ENCODE assay signal across 10 mouse cellular contexts in the genomic region with DNA sequence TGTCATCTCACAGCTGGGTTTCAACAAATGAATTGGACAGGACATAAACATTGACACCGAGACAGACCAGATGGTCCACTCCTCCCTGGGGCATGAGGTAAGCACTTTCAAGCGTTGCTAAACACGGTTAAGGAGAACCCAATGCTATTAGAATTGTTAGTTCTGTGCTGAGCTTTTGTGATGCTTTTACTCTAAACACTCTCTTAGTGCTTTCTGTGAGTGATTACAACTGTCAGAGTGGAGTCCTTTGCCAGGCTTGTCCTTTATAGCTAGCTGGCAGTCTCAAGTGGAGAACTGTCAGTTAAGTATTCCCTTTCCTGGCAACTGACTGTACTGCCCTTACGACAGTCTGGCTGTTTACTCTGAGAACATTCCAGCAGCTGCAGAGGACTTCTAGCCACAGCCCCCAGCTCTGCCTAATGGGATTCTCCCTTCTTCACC.
DNase-seq lines count a peak whose midpoint lies in the region; ATAC-seq lines count a peak whose summit lies in the region.
"Had no signal": no experiment of that assay in that cellular context is flagged by ENCODE, and none has a peak within 500 bp of the region (broad histone marks: within the 10 kb centered on the region; RNA-seq: fewer than 3 reads in every experiment).

No protein-coding gene starts in this region.

- DNase-seq in cerebellum, postnatal 10 days = peak; percentile 13 to 30
- no peak for DNase-seq in cerebellum, adult 9-10 months
- DNase-seq in Muller cell, postnatal 12 days (ENCODE audit: inconsistent ontology term) = peak; percentile 3
- peak; percentile 14 to 36 for DNase-seq in kidney, postnatal 4 days
- no peak for DNase-seq in liver, embryonic 11.5 days (ENCODE audit: low spot score)
- DNase-seq in spleen, adult 18-20 months = no peak
- DNase-seq in right cerebral cortex, postnatal 14 days = no peak

- H3K4me1 ChIP-seq in heart, embryonic 12.5 days (replicated peaks) = peaks cover 9% of the 10 kb centered on the region
- no peaks in the 10 kb centered on the region for H3K4me1 ChIP-seq in liver, embryonic 11.5 days (replicated peaks; ENCODE audit: control insufficient read depth, insufficient read depth, low read length)
- H3K4me1 ChIP-seq: midbrain, embryonic 12.5 days had no signal

- peak overlapping the region; percentile 18; the same call in 1 of the 2 replicates for H3K27ac ChIP-seq in heart, embryonic 12.5 days (ENCODE audit: poor library complexity, severe bottlenecking)
- no peak overlapping the region for H3K27ac ChIP-seq in liver, embryonic 11.5 days (ENCODE audit: low read depth, low read length)
- H3K27ac ChIP-seq: midbrain, embryonic 12.5 days had no signal

- WGBS in heart, embryonic 12.5 days = 22% methylated on average over 4 of the region's 4 CpGs
- WGBS in liver, embryonic 11.5 days = 58% methylated on average over 4 of the region's 4 CpGs

- H3K4me2 ChIP-seq in heart, embryonic 12.5 days = peak overlapping the region; percentile 33; the same call in 1 of the 2 replicates
- H3K4me2 ChIP-seq in liver, embryonic 11.5 days = no peak overlapping the region
- H3K4me2 ChIP-seq: midbrain, embryonic 12.5 days had no signal

- H3K4me3 ChIP-seq in heart, embryonic 12.5 days = no peak overlapping the region
- H3K4me3 ChIP-seq in liver, embryonic 11.5 days (ENCODE audit: low read depth, low read length) = no peak overlapping the region
- H3K4me3 ChIP-seq: midbrain, embryonic 12.5 days had no signal

- no peaks in the 10 kb centered on the region for H3K36me3 ChIP-seq in heart, embryonic 12.5 days
- no peaks in the 10 kb centered on the region for H3K36me3 ChIP-seq in liver, embryonic 11.5 days (ENCODE audit: control insufficient read depth, insufficient read depth, low read length)
- H3K36me3 ChIP-seq: midbrain, embryonic 12.5 days had no signal

- H3K9ac ChIP-seq in heart, embryonic 12.5 days = no peak overlapping the region
- no peak overlapping the region for H3K9ac ChIP-seq in liver, embryonic 11.5 days (ENCODE audit: low read depth, low read length)
- H3K9ac ChIP-seq: midbrain, embryonic 12.5 days had no signal

- ATAC-seq in heart, embryonic 12.5 days (ENCODE audit: insufficient number of reproducible peaks, low FRiP score) = peak; percentile 48; the same call in 1 of the 2 replicates
- ATAC-seq in liver, embryonic 11.5 days (replicated peaks; ENCODE audit: low FRiP score) = no peak
- ATAC-seq: Patski had no signal

- H3K27me3 ChIP-seq in heart, embryonic 12.5 days (replicated peaks) = no peaks in the 10 kb centered on the region
- H3K27me3 ChIP-seq in liver, embryonic 11.5 days (replicated peaks; ENCODE audit: control insufficient read depth, insufficient read depth, low read length) = no peaks in the 10 kb centered on the region
- H3K27me3 ChIP-seq: midbrain, embryonic 12.5 days; Patski had no signal

- H3K9me3 ChIP-seq in heart, embryonic 12.5 days (replicated peaks) = no peaks in the 10 kb centered on the region
- H3K9me3 ChIP-seq in liver, embryonic 11.5 days (ENCODE audit: control insufficient read depth, low read length) = no peaks in the 10 kb centered on the region
- H3K9me3 ChIP-seq: midbrain, embryonic 12.5 days had no signal

Comparison
In these comparisons a context has a peak if more than half of its experiments do, and no peak if none do; other contexts are left out.
1. DNase-seq: peak in cerebellum, postnatal 10 days (2 of 2), Muller cell, postnatal 12 days (single experiment) and kidney, postnatal 4 days (2 of 2); none in cerebellum, adult 9-10 months (single experiment), liver, embryonic 11.5 days (single experiment), spleen, adult 18-20 months (0 of 2) and right cerebral cortex, postnatal 14 days (single experiment).